Mouse (Mus musculus): ENCODE results near the gene Hnf1a. TPM values are rescaled to one million over a fixed set of nuclear protein-coding genes. Genes with fewer than 3 reads are reported as not detected.

Hnf1a gene
- total RNA-seq, 1 experiment from 2014 or later, result not detected

- ATAC-seq (ENCODE audit: extremely low read depth, insufficient number of reproducible peaks, low FRiP score, poor library complexity, severe bottlenecking), result no peak
Observed at GRCm38 (mm10) chr5:114914855-114915254, 56.0 kb downstream of the Hnf1a start.

DNA sequence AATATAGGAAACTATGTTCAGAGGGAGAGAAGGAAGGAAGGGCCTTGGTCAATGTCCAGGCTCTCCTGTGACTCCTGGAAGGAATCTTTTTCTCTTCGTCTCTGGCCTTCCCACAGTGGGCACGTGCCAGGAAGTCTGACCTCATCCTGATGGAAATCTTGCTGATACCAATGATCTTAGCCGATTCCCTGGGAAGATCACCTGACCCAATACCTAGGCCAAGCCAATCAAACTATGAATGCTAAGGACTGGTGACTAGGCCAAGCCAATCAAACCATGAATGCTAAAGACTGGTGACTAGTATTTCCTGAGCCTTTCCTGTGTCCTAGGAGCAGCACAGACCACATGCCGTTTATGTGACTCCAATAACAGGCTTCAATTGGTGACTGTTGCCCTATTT lies 57.2 kb downstream of the Hnf1a start:
- no peak for ATAC-seq (ENCODE audit: extremely low read depth, insufficient number of reproducible peaks, low FRiP score, poor library complexity, severe bottlenecking)

- no peak for ATAC-seq (ENCODE audit: extremely low read depth, insufficient number of reproducible peaks, low FRiP score, poor library complexity, severe bottlenecking)
Observed at GRCm38 (mm10) chr5:114908598-114909305, 62.1 kb downstream of the Hnf1a start.

GRCm38 (mm10) chr5:114902413-114902812 lies 68.5 kb downstream of the Hnf1a start:
- peak; percentile 87 for ATAC-seq (ENCODE audit: extremely low read depth, insufficient number of reproducible peaks, low FRiP score, poor library complexity, severe bottlenecking)

Other genes with a start within 250 kb of the Hnf1a start
- 309 and 325 TPM in 2 replicates for gene Ankrd13a, start 196.4 kb downstream of the Hnf1a start, total RNA-seq (2017)
- 214 and 229 TPM in 2 replicates for gene Git2, start 195.6 kb downstream of the Hnf1a start, total RNA-seq (2017)
- 29.0 and 41.8 TPM in 2 replicates for gene 1500011B03Rik, start 147.6 kb downstream of the Hnf1a start, total RNA-seq (2017)
- gene 4930519G04Rik, start 117.4 kb downstream of the Hnf1a start, total RNA-seq (2017), result 1.1 and 3.1 TPM in 2 replicates
- 0.23 TPM in 1 of 2 replicates, not detected in the other for gene Gm9936, start 112.4 kb downstream of the Hnf1a start, total RNA-seq (2017)
- gene Oasl2, start 74.2 kb downstream of the Hnf1a start, total RNA-seq (2017), result 336 and 355 TPM in 2 replicates
- 37.8 and 41.7 TPM in 2 replicates for gene Oasl1, start 47.9 kb downstream of the Hnf1a start, total RNA-seq (2017)
- 15.6 and 15.8 TPM in 2 replicates for gene 2210016L21Rik, start 28.9 kb downstream of the Hnf1a start, total RNA-seq (2017)
- gene Sppl3, start 40.0 kb upstream of the Hnf1a start, total RNA-seq (2017), result 31.2 and 34.7 TPM in 2 replicates
- gene Gm10401, start 127.2 kb upstream of the Hnf1a start, total RNA-seq (2017), result 1.4 TPM in 1 of 2 replicates, not detected in the other
- gene Acads, start 148.3 kb upstream of the Hnf1a start, total RNA-seq (2017), result 7.1 and 10.5 TPM in 2 replicates
- 20.7 and 22.1 TPM in 2 replicates for gene Unc119b, start 163.9 kb upstream of the Hnf1a start, total RNA-seq (2017)
- gene Mlec, start 187.1 kb upstream of the Hnf1a start, total RNA-seq (2017), result 69.5 and 71.7 TPM in 2 replicates
- gene Cabp1, start 223.3 kb upstream of the Hnf1a start, total RNA-seq (2017), result not detected in 2 replicates

Data from neutrophil, adult 5-6 weeks (primary cell).